Mouse (Mus musculus) urinary bladder, postnatal 14 days (tissue): ENCODE measurements around the gene Tmem205.
A peak's percentile ranks its signal among the peaks of the same experiment; 100 is the strongest.

ENCODE experiments used
- DNase-seq: peaks from one replicate; pipeline ENCODE4 v3.0.0; 2021; ENCODE audit warnings: low spot score

Gene Tmem205

DNA sequence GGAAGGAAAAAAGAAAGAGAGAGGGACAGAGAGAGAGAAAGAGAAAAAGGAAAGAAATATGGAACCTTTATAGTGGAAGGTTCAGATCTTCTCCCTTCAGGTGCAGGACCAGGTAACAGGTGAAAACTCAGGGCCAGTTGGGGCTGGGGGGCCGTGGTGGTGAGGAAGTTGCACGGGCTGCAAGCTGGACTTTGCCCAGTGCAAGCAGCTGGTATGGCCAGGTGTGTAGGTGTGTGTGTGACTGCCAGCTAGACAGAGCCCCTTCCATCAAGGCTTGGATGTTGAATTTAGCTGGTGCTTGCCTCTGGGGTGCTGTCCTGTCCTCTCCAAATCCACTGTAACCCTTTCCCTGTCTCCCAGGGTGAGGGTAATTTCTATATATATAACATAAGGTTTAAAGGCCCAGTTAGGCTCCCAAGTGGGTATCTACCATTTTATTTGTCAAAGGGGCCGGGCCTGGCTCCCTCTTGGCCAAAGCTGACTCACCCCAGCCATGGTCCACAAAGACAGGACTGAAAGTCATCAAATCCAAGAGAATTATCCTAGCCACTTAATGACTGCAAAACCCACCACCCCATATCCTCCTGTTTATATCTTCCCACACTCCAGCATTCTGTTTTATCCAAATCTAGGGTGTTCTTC lies 10.4 kb downstream of the Tmem205 start:
- no peak for DNase-seq

DNA sequence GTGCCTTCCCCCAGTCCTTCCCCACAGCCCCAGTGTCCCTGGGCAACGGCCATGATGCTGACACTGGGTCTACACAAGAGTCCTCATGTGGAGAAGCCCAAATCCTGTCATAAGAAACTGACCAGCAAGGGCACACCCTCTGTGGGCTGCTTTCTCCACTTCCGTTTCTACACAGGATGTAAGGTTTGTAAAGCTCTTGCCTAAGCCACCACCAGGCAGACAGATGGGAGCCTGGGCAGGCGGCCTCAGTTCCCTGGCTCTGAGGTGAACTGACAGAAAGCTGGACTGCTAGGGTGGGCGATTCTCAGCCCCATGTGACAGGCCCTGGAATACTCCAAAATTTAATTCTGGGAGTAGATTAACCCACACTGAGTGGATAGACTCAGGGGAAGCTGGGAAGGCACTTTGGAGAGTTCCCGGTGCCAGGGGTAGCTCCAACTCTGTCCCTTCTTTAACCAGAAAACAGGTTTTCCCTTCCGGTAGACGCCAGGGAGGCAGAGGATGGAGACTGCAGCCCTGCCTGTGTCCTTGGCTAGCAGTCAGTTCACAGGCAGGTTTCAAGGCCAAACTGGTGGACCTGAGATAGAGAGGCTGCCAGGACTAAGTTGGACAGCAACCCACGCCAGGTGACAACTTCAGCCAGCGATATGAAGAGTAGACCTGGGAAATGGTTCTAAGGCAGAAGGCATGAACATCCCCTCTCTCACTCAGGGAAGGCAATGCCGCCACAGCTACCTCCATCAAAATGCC lies 17.7 kb downstream of the Tmem205 start:
- no peak for DNase-seq

DNA sequence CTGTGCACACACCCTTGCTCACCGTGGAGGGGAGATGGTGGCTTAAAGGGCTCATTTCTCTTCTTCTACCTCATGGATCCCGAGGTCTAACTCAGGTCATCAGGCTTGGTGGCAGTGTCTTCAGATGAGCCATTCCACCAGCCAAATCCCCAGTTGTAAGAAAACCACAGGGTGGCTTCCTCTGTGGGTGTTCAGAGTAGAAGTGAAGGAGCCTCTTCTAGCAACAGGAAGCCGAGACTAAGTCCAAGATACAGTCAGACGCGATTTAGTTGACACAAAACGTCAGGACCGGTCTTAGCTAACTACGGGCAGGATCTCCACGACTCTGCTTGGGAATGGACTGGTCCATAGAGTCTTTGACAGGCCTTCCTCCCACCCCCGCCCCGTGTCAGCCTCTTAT lies 19.1 kb downstream of the Tmem205 start:
- DNase-seq = no peak

DNA sequence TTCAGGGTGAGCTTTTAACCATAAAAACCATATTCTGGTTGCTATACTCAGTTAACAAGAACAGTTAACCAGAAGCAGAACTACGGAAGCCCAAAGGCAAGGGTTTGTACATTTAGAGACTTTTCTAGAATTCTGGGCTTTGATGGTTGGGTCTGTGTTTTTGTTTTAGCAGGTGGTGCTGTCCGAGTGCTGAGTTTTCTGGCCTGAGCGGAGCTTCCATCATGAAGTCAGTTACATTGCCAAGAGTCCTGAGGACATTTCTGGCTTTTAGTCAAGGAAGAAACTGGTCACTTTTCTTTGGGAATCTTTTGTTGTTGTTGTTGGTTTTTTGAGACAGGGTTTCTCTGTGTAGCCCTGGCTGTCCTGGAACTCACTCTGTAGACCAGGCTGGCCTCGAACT lies 23.3 kb downstream of the Tmem205 start:
- DNase-seq = no peak

DNA sequence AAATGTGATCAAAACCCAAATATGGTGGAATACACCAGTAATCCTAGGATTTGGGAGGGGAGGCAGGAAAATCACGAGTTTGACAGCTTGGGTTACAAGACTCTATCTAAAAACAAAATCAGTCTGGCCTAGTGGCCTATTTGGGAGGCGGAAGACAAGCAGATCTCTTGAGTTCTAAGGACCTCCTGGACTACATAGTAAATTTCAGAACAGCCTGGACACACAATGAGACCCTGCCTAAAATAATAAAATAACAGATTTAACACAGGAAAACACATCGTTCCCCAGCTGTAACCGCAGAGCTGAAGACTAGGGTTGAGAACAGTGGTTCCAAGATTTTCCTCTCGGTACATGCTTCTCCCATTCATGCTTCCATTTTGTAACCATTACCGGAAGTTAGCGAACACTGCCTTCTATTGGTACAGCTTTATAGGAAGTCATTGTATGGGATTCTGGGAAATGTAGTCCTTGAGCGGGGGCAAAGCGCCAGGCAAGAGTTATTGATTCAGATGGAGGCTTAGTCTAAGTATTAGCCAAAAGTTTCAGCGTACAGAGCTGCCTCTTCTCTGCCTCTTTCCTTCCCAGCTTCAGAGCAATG lies 26.0 kb downstream of the Tmem205 start:
- DNase-seq = peak; percentile 62

DNA sequence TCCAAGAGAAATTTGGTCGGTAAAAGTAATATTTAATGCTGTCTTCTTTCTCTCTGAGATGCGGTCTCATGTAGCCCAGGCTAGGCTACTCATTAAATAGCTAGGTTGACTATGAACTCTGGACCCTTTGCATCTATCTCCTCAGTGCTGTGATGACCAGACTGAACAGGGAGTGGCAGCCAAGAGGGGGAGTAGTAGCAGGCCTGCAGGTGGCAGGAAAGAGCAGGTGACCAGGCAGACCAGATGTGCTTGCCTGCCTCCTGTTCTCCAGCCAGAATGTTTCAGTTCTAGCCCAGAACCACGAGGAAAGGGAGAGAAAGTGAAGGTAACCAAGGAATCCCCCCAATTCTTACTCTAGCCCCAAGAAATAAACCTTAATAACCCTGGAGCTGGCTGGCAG lies 38.1 kb downstream of the Tmem205 start:
- no peak for DNase-seq

DNA sequence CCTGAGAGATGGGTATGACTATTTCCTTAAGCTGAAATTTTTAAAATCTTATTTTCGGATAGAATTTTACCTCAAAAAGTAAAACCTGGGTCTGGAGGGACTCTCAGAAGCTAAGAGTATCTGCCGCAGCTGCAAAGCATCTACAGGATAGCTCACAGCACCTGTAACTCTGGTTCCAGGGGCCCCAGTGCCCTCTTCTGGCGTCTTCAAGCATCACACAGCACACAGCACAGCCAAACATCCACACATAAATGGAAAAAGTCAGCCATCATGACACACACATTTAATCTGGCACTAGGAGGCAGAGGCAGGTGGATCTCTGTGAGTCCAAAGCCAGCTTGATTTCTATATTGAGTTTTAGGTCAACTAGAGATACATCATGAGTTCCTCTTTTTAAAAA lies 50.8 kb downstream of the Tmem205 start:
- DNase-seq = no peak

DNA sequence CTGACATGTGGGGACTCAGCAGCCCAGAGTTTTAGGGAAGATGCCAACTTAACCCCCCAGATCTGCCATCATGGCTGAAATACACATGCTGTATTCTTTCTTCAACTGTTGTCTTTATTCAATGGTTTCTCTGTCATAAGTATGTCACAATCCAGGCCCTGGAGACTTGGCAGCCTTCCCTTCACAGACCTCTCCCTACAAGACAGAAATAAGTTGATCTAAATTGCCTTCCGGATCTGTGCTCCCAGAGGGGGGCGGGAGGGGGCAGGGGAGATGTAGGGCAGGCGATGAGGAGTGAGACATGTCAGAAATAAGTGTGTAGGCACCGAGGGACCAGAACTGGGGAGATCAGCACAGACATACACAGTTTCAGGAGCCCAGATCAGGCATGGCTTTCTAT lies 55.2 kb downstream of the Tmem205 start:
- DNase-seq = no peak
